Mouse (Mus musculus) kidney, postnatal 14 days (tissue): ENCODE measurements around the gene L2hgdh.
"Not testable (repeated sequence)": the region's sequence is repeated elsewhere in the genome, so short reads cannot be mapped to it uniquely, and the experiment has no call there.

Experiments
- DNase-seq: peaks from one replicate; pipeline ENCODE4 v3.0.0; 2022; ENCODE audit warnings: mixed read lengths

Gene L2hgdh

DNA sequence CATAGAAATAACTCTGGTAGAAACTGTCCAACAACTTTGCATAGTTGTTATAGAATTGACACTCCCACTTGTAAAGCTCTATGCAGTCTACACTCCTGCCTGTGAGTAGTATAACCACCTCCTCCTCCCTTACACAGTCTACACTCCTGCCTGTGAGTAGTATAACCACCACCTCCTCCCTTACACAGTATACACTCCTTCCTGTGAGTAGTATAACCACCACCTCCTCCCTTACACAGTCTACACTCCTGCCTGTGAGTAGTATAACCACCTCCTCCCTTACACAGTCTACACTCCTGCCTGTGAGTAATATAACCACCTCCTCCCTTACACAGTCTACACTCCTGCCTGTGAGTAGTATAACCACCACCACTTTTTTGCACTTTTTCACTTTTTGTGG lies 70.7 kb downstream of the L2hgdh start:
- DNase-seq: not testable (repeated sequence)

DNA sequence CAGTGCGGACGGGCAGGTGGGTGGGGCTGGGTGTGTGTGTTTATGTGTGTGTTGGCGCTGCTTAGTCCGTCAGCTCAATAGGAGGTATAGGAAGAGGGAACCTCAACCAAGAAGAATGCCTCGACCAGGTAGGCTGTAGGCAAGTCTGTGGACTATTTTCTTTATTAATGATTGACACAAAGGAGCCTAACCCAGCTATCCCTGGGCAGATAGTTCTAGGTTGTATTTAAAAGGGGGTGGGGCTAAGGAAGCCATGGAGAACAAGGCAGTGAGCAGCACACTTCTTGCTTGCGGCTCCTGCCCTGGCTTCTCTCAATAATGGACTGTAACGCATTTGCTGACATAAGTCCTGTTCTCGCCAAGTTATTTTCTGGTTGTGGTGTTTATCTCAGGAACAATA lies 75.2 kb downstream of the L2hgdh start:
- peak; percentile 23 for DNase-seq

DNA sequence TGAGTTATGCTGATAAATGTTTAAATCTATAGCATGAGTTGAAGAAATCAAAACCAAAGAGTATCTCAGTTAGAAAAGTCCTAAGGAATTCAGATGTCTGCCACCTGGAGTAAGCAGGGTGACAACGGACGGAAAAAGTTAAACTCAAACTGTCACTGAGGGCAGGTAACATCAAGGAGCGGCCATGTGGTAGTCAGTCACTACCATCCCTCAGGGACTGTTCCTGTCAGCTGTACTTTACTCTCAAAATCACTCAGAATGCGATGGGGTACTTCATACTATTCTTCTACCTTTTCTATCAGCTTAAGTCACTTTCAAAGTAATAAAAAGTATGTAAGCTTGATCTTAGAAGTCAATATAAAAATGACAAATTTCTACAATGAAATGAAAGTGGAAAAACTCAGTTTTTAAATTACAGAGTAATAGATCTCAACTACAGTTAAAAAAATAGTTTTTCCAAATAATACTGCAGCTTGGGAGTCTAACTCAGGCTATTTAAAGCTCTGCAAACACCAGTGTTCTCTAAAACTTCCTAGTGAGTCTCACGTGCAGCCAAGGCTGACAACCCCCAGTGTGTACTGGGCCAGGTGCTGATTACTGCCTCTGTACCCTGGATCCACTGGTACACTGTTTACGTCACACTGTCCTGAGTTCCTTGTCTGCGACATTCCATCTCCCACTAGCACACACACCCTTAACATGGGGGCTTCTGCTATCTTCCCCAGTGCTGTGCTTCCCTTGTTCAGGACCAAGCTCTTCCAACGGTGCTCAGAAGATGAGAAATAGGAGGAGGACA lies 78.7 kb downstream of the L2hgdh start:
- no peak for DNase-seq

DNA sequence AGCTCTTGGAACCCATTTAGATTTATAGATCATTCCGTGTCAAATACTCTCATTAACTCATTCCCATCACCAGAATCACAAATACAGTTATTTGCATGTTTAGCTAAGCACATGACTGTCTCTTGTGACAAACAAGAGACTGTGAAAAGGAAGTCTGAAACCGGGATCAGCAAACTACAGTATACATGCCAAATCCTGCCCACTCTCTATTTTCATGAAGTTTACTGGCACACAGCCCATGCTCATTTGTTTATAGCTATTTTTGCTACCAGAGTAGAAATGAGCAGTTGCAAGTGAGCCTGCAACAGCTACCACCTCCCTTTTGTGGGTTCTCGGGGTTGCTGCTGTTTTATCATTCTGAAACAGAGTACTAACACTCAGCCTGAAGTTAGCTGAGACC lies 79.8 kb downstream of the L2hgdh start:
- peak; percentile 53 for DNase-seq

DNA sequence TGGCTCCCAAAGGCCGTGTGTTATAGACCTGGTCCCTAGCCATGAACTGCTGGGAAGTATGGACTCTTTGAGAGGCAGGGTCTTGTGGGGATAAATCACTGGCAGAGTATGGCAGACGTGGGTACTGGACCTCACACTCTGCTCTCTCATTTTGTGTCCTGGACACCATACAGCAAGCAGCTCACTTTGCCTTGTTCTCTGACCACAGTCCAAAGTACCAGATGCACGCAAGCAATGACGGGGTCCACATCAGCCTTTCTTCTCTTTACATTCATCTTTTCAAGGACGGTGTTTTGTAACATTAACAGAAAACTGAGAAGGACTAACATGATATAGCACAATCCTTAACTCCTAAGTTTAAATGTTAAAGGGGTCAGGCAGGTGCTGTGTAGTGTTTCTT lies 81.8 kb downstream of the L2hgdh start:
- DNase-seq: peak; percentile 20
